In genomic region chr13:74363176-74363858, GRCm38 (mm10) we compare ENCODE assay signal across 9 mouse cellular contexts. TPM values are rescaled to one million over a fixed set of nuclear protein-coding genes. Genes with fewer than 3 reads are reported as not detected.
DNase-seq lines count a peak whose midpoint lies in the region; ATAC-seq lines count a peak whose summit lies in the region.
"Had no signal": no experiment of that assay in that cellular context is flagged by ENCODE, and none has a peak within 500 bp of the region (broad histone marks: within the 10 kb centered on the region; RNA-seq: fewer than 3 reads in every experiment).

No protein-coding gene starts in this region.

- H3K4me2 ChIP-seq in heart, embryonic 16.5 days (ENCODE audit: low read depth, low read length): peak overlapping the region; percentile 62
- H3K4me2 ChIP-seq: embryonic facial prominence, embryonic 15.5 days had no signal

- no peaks in the 10 kb centered on the region for H3K27me3 ChIP-seq in heart, embryonic 16.5 days (ENCODE audit: control insufficient read depth, insufficient read depth, low read length)
- H3K27me3 ChIP-seq: embryonic facial prominence, embryonic 15.5 days had no signal

- 0 out of 2 replicates have a peak overlapping the region, but pooled peaks have one; percentile 6 for H3K27ac ChIP-seq in brown adipose tissue, adult 24 weeks (replicated peaks; ENCODE audit: low read depth, low read length)
- peak overlapping the region; percentile 89 for H3K27ac ChIP-seq in heart, embryonic 16.5 days (ENCODE audit: low read length)
- H3K27ac ChIP-seq: embryonic facial prominence, embryonic 15.5 days had no signal

- peak; percentile 93 for DNase-seq in heart, adult 11 months
- DNase-seq in heart, postnatal 4 days: no peak
- DNase-seq in kidney, postnatal 36 days: peak; percentile 20 to 30
- no peak for DNase-seq in layer of hippocampus, postnatal 10 days (ENCODE audit: low spot score in 2 of 2)
- no peak for DNase-seq in natural killer cell, adult 2 months (ENCODE audit: low spot score in 2 of 2)
- no peak for DNase-seq in spleen, postnatal 36 days (ENCODE audit: low spot score in 2 of 2)

- peak overlapping the region; percentile 72 for H3K9ac ChIP-seq in heart, embryonic 16.5 days (ENCODE audit: low read length)
- H3K9ac ChIP-seq: embryonic facial prominence, embryonic 15.5 days had no signal

- H3K4me3 ChIP-seq in brown adipose tissue, adult 24 weeks (ENCODE audit: insufficient read depth, low read depth, low read length): no peak overlapping the region
- peak overlapping the region; percentile 46 for H3K4me3 ChIP-seq in heart, embryonic 16.5 days (ENCODE audit: low read length)
- H3K4me3 ChIP-seq: embryonic facial prominence, embryonic 15.5 days had no signal

- peak; percentile 56 for ATAC-seq in heart, embryonic 16.5 days (replicated peaks; ENCODE audit: extremely low read depth, insufficient read depth, low FRiP score)

- no peaks in the 10 kb centered on the region for H3K9me3 ChIP-seq in heart, embryonic 16.5 days (replicated peaks; ENCODE audit: control insufficient read depth, low read length)
- H3K9me3 ChIP-seq: embryonic facial prominence, embryonic 15.5 days had no signal

- H3K4me1 ChIP-seq in brown adipose tissue, adult 24 weeks (ENCODE audit: control insufficient read depth, insufficient read depth, insufficient read length, low read length): 0 out of 2 replicates have a peak, but pooled peaks cover 7% of the 10 kb centered on the region
- H3K4me1 ChIP-seq in heart, embryonic 16.5 days (ENCODE audit: control insufficient read depth, insufficient read depth, low read length): peaks cover 11% of the 10 kb centered on the region

- 60% methylated on average over 13 of the region's 13 CpGs for WGBS in heart, embryonic 16.5 days

- H3K36me3 ChIP-seq in heart, embryonic 16.5 days (ENCODE audit: control insufficient read depth, insufficient read depth): peaks cover 24% of the 10 kb centered on the region

RNA-seq across cellular contexts. Expression of gene Lrrc14b, which starts 0.5 kb away (rescaled TPM):
- total RNA-seq in heart, postnatal 4 days (2021): 10 to 100 TPM; 19.9 to 22.5 TPM
- 2.3 and 3.4 TPM in 2 replicates for polyA plus RNA-seq in brown adipose tissue, adult 24 weeks (2012; ENCODE audit: insufficient read depth, insufficient read length, missing spikeins)
- polyA plus RNA-seq in heart, embryonic 16.5 days (2015; fragmentation: Nextera tagmentation; extraction: Ambion mirVana): 12.8 and 14.7 TPM in 2 replicates
- not detected for total RNA-seq in layer of hippocampus, postnatal 10 days (2021)
- polyA plus RNA-seq: embryonic facial prominence, embryonic 15.5 days had no signal

RNA-seq across cellular contexts. Expression of gene Ccdc127, which starts 13.2 kb away (rescaled TPM):
- 10 to 100 TPM; 42.1 to 42.3 TPM for total RNA-seq in heart, postnatal 4 days (2021)
- 36.3 and 51.4 TPM in 2 replicates for polyA plus RNA-seq in brown adipose tissue, adult 24 weeks (2012; ENCODE audit: insufficient read depth, insufficient read length, missing spikeins)
- 40.8 and 49.0 TPM in 2 replicates for polyA plus RNA-seq in heart, embryonic 16.5 days (2015; fragmentation: Nextera tagmentation; extraction: Ambion mirVana)
- total RNA-seq in layer of hippocampus, postnatal 10 days (2021): 10 to 100 TPM; 63.9 to 66.1 TPM

RNA-seq across cellular contexts. Expression of gene Sdha, which starts 13.2 kb away (rescaled TPM):
- 1,000 to 10,000 TPM in 1 of 2 experiments, 100 to 1,000 TPM in 1; 966 to 1,001 TPM for total RNA-seq in heart, postnatal 4 days (2021)
- 1,578 and 1,653 TPM in 2 replicates for polyA plus RNA-seq in brown adipose tissue, adult 24 weeks (2012; ENCODE audit: insufficient read depth, insufficient read length, missing spikeins)
- polyA plus RNA-seq in heart, embryonic 16.5 days (2015; fragmentation: Nextera tagmentation; extraction: Ambion mirVana): 727 and 827 TPM in 2 replicates
- total RNA-seq in layer of hippocampus, postnatal 10 days (2021): 100 to 1,000 TPM; 228 to 239 TPM

RNA-seq across cellular contexts. Expression of gene Zfp72, which starts 27.3 kb away (rescaled TPM):
- 1 to 10 TPM; 2.0 to 2.5 TPM for total RNA-seq in heart, postnatal 4 days (2021)
- 4.0 and 4.8 TPM in 2 replicates for polyA plus RNA-seq in brown adipose tissue, adult 24 weeks (2012; ENCODE audit: insufficient read depth, insufficient read length, missing spikeins)
- 4.3 and 4.5 TPM in 2 replicates for polyA plus RNA-seq in heart, embryonic 16.5 days (2015; fragmentation: Nextera tagmentation; extraction: Ambion mirVana)
- total RNA-seq in layer of hippocampus, postnatal 10 days (2021): 1 to 10 TPM; 4.1 to 5.2 TPM

RNA-seq across cellular contexts. Expression of gene Ftl1-ps1, which starts 36.2 kb away (rescaled TPM):
- 100 to 1,000 TPM; 317 to 366 TPM for total RNA-seq in heart, postnatal 4 days (2021)
- 175 and 212 TPM in 2 replicates for polyA plus RNA-seq in brown adipose tissue, adult 24 weeks (2012; ENCODE audit: insufficient read depth, insufficient read length, missing spikeins)
- 44.8 and 196 TPM in 2 replicates for polyA plus RNA-seq in heart, embryonic 16.5 days (2015; fragmentation: Nextera tagmentation; extraction: Ambion mirVana)
- total RNA-seq in layer of hippocampus, postnatal 10 days (2021): 100 to 1,000 TPM; 403 to 422 TPM

Comparison
In these comparisons a context has a peak if more than half of its experiments do, and no peak if none do; other contexts are left out.
1. DNase-seq: peak in heart, adult 11 months (single experiment) and kidney, postnatal 36 days (2 of 2); none in heart, postnatal 4 days (single experiment), layer of hippocampus, postnatal 10 days (0 of 2), natural killer cell, adult 2 months (0 of 2) and spleen, postnatal 36 days (0 of 2).
2. RNA of gene Lrrc14b, which starts 0.5 kb away (total RNA-seq): 19.9 to 22.5 TPM in heart, postnatal 4 days; not detected in layer of hippocampus, postnatal 10 days; every median in the first group is over 10 times any median in the second.
3. RNA of gene Sdha, which starts 13.2 kb away (total RNA-seq): 966 to 1,001 TPM in heart, postnatal 4 days; 228 to 239 TPM in layer of hippocampus, postnatal 10 days; every median in the first group is over 4 times any median in the second.